Mouse (Mus musculus): ENCODE measurements around the gene Dvl3.

- TF ChIP-seq CTCF (IDR thresholded peaks at IDR 0.05; ENCODE audit: low read depth, low read length) (0 out of 2 replicates have a peak, but pooled peaks have one; percentile 27), POLR2A (IDR thresholded peaks at IDR 0.05; ENCODE audit: extremely low read depth, insufficient read depth, low read length) (no peak)
Observed at GRCm38 (mm10) chr16:20480115-20480514, 36.7 kb upstream of the Dvl3 start.

All from liver, adult 2 months (tissue).